Mouse (Mus musculus): ENCODE measurements around the gene Ankdd1b.

The Ankdd1b gene

GRCm38 (mm10) chr13:96416380-96416779, 54.6 kb downstream of the Ankdd1b start:
- DNase-seq (ENCODE audit: extremely low read depth, insufficient read length, low spot score): no peak

DNA sequence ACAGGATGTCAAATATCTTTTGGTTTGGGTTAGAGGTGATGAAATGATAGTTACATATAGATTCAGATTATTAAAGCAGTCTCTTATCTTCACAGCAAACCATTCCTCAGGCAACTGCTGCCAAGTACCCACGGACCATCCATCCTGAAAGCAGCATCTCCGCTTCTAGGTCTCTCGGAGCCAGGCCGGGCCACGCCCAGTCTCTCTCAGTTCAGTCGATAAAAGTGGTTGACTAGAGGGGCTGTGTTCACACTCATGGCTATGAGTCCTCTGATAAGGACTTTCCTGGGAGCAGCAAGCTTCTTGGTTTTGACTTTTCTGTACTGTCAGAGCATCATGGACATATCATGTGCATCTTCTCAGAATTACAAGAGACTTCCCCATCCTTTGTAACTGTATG, 56.6 kb downstream of the Ankdd1b start:
- no peak for DNase-seq (ENCODE audit: extremely low read depth, insufficient read length, low spot score)

GRCm38 (mm10) chr13:96408786-96409185, 62.2 kb downstream of the Ankdd1b start:
- DNase-seq (ENCODE audit: extremely low read depth, insufficient read length, low spot score): no peak

DNA sequence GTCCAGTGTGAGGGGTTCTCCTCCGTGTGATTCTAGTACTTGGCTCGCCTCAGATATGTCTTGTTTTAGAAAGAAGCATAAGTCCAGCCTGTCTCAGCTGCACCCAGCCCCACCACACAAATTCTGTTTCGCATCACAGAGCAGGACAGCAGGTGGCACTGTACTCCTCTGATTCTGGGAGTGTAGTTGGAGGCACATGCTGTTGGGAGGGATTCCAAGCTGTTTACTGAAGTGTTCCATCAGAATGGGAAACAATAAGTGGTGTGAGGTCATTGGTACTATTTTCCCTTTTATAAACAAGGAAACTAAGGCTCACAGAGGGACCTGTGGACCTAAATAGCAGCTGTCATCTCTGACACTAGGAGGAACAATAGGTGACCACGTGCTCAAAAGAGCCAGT, 64.0 kb downstream of the Ankdd1b start:
- no peak for DNase-seq (ENCODE audit: extremely low read depth, insufficient read length, low spot score)

- DNase-seq (ENCODE audit: extremely low read depth, insufficient read length, low spot score): no peak
Measured at GRCm38 (mm10) chr13:96405518-96405917, 65.5 kb downstream of the Ankdd1b start.

DNA sequence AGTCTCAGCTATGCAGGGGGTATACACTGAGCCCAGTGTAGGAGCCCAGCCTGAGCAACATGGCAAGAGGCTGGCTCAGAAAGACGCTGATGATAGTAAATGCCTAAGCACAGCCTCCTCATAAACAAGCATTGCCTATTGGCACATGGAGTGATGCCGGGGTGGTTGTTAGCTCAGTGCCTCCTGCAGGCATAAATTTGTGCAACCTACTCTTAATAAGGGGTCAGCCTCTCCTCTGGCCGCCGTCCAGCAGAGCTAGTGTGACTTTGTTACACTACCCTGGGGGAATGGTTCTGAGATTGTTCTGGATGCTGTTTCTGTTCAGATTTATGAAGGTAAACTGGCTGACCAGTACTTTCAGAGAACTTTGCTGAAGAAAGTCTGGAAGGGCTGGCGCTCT, 69.7 kb downstream of the Ankdd1b start:
- DNase-seq (ENCODE audit: extremely low read depth, insufficient read length, low spot score): no peak

DNA sequence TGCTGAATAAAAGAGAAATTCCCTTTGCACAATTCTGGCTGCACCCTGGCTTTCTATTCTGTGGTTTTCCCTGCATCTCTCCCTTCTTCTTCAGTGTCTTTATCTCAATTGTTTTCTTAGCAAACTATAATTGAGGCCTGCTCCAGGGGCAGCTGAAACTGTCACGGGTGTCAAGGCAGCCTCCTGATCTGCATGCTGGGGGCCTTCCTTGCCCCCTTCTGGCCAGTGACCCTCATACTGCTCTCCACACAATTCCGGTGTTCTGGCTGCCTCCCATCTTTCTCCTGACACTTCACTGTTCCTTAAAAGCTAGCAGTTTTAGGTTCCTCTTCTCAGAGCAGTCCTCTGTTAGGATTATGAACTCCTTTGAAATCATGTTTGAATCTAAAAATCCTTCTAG, 81.7 kb downstream of the Ankdd1b start:
- no peak for DNase-seq (ENCODE audit: extremely low read depth, insufficient read length, low spot score)

- DNase-seq (ENCODE audit: extremely low read depth, insufficient read length, low spot score): peak; percentile 89
Measured at GRCm38 (mm10) chr13:96388042-96388888, 82.7 kb downstream of the Ankdd1b start, which contains the start of gene Poc5. TSS of gene Poc5 (plus strand) at chr13:96388294.

- DNase-seq (ENCODE audit: extremely low read depth, insufficient read length, low spot score): no peak
Measured at GRCm38 (mm10) chr13:96377883-96378282, 93.1 kb downstream of the Ankdd1b start.

- no peak for DNase-seq (ENCODE audit: extremely low read depth, insufficient read length, low spot score)
Measured at GRCm38 (mm10) chr13:96376871-96377270, 94.1 kb downstream of the Ankdd1b start.

GRCm38 (mm10) chr13:96375519-96375918, 95.5 kb downstream of the Ankdd1b start:
- DNase-seq (ENCODE audit: extremely low read depth, insufficient read length, low spot score): no peak
